Mouse (Mus musculus) ES-E14 (cell line): ENCODE measurements around the gene Ntm.

Experiments
- HCFC1 ChIP-seq: IDR thresholded peaks from 2 replicates; pipeline ENCODE4 v1.6.1; 2012; ENCODE audit warnings: low read length, inconsistent platforms, borderline replicate concordance; ENCODE audit not compliant: insufficient read depth
- MAFK ChIP-seq: IDR thresholded peaks from 2 replicates; pipeline ENCODE4 v1.6.1; 2014; ENCODE audit warnings: mild to moderate bottlenecking, low read depth, low read length, inconsistent platforms; ENCODE audit not compliant: insufficient read depth

DNA sequence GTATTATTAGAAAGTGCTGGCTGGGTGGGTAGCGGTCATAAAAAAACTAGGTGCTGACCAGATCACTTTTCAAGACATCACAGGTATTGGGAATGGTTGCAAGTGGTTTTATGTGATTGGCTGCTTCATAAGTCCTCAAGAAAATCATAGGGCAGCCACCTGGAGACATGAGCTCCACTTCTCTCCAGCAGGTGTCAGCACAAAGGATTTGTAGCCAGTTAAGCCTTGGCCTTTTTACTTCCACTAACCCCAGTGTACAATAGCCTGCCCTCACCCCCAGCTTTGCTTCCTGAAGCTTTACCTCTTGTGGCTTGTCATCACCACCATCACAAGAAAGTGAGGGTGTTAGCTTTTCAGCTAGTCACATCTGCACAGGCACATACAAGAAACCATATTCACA, 211.5 kb downstream of the Ntm start:
- TF ChIP-seq HCFC1 (no peak), MAFK (no peak)
